Mouse (Mus musculus): ENCODE data around the gene Pi4k2a. TPM values are rescaled to one million over a fixed set of nuclear protein-coding genes. Genes with fewer than 3 reads are reported as not detected.

Gene Pi4k2a
- polyA plus RNA-seq, 1 experiment, result 18.9 TPM

DNA sequence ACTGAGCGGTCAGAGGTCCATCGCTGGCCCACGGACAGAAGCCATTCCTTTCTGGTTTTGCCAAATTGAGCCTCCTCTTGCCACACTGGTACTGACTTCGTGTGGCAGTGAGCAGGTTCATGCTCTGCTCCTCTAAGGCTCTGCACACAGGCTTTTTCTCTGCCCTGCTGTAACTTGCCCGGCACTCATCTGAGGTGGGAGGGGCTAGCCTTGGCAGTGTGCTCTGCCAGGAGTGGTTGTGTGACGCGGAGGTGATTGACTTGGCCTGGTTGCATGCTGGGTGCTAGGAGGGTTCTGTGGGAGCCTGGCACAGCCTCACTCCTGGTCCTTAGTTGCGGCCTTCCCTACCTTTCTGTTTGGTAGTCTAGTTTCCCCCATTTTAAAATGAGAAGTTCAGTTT lies 30.2 kb downstream of the Pi4k2a start:
- TF ChIP-seq GATA1 (IDR thresholded peaks at IDR 0.05; ENCODE audit: low read length), result no peak

DNA sequence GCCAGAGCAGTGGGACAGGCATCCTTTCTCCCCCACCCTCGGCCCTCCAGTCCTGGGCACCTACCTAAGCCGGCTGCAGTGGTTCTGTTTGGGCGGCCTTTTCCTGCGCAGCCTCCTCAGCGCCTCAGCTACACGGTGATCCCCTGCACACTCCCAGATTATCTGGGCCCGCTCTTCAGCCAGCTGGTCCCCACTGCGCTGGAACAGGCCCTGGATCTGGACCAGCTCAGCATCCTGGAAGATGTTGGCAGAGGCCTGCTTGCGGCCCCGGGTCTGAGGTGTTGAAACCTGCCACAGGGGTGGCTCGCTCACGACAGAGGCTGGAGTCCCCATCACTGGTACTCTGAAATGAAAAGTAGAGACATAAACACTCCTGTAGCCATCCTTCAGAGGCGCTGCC lies 34.4 kb downstream of the Pi4k2a start:
- no peak for TF ChIP-seq GATA1 (IDR thresholded peaks at IDR 0.05; ENCODE audit: low read length)

DNA sequence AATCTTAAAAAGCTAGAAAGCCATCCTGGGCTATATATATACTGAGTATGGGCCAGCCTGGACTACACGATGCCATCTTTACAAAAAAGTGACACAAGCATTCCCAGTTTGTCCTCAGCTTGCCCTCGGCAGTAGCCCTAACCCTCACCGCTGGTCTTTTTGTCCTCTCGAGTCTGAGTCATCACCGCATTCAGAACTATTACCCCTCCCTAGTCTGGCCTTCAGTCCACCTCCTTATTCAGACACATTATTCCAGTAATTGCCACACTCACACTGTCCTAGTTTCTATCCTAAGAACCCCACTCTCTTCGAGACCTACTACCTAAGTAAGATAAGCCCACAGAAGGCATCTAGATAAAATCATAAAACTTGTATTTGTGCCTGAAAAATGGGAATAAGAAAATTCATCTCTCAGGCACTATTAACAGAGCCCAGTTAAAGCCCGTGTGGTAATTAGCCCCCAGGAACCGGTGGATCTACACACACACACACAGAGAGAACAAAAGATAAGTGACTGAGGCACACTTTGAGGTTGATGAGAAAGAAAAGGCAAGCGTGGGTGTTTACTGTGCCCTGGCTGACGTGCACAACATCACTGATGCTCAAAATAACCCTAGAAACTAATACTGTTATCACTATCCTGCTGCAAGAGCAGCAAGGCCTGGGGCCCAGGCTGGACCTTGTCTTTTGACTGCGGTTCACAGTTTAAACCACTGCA lies 35.4 kb downstream of the Pi4k2a start:
- TF ChIP-seq GATA1 (IDR thresholded peaks at IDR 0.05; ENCODE audit: low read length), result peak; percentile 5

DNA sequence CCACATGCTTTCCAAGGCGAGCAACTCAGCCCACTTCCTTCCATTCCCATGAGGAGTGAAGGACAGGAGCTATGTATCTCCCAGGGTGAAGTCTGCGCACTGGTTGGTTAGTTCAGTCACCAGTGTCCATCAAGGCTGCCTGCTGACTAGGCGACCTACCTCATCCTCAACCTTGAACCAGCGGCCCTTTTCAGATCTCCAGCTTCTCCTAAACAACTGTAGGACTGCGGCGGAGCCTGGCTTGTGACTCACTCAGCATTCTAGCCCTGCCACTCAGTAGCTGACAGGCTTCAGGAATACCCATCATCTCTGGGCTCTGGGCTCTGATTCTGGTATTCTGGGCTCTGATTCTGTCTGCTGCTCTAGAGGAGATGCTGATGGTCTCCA lies 35.9 kb downstream of the Pi4k2a start:
- TF ChIP-seq GATA1 (IDR thresholded peaks at IDR 0.05; ENCODE audit: low read length), result no peak

DNA sequence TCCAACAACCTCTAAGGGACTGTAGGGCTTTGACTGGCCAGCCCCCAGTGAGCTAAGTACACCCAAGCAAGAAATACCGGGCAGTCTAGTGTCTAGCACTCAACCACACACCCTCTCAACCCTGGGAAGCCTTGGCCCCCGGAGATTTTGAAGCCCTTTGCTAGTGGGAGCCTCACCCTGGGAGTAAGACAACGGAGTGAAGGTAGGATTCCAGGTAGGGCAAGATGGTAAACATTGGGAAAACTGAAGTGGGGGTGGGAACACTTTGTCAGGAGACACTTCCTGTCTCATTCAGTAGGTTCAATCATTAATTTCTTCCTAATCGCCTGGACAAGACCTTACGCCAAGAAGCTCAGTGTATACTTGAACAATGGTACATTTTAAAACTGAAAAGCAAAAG lies 36.8 kb downstream of the Pi4k2a start:
- no peak for TF ChIP-seq GATA1 (IDR thresholded peaks at IDR 0.05; ENCODE audit: low read length)

DNA sequence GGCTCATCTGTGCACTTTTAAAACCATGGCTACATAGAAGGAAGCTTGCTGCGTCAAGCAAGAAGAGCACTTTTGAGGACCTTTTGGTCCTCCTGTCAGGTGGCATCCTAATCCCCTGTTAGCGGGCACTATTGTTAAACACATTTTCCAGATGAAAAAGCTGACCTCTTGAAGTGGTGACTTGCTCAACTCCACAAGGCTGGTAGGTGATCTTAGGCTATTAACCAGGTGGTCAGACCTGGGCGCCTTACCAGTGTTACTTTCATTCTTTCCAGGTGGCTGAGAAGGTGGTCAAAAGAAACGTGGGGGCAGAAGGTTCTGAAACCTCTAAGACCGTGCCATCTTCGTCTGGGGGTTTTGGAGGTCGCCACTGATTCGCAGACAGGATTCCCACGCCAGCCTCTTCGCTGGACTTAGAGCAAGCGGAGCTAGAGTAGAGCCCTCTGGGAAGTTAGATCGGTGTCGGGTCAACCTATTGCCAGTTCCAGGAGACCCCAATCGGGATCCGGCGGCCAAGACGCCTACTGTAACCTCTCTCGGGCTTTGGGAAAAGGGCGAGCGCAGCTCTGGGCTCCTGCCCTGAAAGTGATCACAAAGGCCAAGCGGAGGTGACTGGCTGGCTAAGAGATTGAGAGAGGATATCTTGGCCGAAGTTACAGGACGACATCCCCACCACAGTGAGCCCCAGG lies 37.9 kb downstream of the Pi4k2a start:
- no peak for TF ChIP-seq GATA1 (IDR thresholded peaks at IDR 0.05; ENCODE audit: low read length)

DNA sequence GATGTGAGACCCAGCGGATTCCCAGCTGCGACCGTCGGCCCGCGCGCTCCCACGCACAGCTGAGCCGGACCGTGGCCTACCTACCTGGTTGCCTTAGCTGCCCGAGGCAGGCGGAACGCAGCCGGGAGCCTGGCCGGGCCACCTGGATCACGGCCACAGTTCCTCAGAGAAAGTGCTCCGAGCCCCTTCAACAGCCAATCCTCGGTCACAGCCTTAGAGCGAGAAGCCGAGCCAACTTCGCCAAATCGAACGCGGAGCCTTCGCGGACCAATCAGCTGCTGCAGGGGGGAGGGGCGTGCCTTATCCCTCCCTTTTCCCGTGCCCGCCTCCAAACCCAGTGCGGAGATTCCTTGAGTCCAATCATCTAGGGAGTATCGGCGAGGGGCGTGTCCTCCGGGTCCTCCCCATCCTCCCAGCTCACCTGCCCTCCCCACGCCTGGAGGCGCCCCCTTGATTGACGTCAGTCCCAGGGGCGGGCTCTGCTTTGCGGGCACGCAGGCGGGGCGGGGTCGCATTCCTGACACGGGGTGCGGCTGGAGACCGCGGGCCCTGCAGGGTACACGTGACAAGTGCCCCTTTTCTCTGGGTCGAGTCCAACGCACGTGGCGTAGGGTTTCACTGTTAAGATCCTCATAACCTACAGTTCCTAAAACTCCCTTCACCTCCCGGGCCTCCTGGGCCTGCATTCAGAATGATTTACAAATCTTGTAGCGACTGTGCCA lies 38.7 kb downstream of the Pi4k2a start, which contains the start of gene Avpi1:
TSS of gene Avpi1 (minus strand) at position 273 of the 722 bp plus-strand sequence.
- no peak for TF ChIP-seq GATA1 (IDR thresholded peaks at IDR 0.05; ENCODE audit: low read length)

DNA sequence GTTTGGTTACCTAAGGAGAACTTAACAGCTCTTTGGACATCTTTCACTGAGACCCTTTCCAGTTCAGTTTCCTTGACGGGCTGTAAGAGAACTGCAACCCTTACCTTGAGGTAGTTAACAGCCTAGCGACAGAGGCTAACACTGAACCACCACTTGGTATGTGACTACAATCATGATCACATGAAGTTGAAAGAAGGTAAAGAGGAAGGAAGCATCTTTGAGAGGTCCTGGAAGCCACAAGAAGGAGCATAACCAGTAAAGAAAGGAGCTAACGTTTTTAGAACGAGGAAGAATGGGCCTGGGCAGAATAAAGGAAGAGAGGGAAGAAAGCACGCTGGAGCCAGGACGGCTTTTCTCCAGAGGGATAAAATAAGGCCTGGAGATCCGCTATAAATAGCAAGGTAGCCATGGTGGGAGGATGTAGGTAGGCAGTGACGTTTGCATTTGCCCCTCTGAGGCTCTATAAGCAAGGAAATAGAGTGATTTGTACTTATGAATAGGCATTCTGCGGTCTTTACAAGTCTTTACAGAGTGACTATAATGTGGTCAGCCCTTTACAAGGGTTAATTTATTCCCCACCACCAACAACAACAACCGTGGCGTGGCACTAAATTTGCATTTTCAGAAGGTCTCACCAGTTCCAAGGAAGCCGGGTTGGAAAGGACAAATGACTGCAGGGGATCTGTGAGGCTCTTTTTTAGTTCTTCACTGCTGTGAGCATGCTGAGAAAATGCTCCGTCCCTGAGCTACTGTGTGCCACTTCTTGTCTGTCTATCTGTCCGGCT lies 39.4 kb downstream of the Pi4k2a start:
- TF ChIP-seq GATA1 (IDR thresholded peaks at IDR 0.05; ENCODE audit: low read length), result no peak

DNA sequence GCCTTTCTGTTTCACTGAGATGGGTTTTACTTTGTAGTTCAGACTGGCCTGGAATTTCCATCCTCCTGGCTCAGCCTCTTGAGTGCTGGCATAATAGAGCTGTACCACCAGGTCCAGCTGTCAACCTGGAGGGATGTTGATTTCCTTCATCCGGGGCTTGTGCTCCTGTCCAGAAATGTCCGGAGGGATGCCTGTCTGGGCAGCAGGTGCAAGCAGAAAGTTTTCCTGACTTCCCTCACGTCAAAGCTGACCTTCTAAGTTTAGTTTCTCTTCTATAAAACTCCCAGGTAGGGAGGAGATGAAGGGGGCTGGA lies 40.0 kb downstream of the Pi4k2a start:
- TF ChIP-seq GATA1 (IDR thresholded peaks at IDR 0.05; ENCODE audit: low read length), result no peak

DNA sequence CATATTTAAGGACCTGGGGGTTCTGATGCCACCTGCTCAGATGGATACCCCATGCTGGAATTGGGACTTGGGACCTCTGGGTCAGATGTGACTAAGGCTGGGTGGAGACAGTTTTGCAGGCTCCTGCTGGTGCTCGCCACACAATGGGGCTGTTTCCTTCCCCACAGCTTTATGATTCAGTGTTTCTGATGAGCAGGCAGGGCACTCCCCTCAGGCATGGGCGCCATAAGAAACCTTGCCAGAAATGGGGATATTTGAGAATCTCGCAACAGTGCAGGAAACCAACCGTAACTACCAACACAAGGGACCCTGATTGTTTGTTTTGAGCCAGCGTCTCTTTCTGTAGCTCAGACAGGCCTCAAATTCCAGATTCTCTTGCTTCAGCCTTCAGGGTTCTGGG lies 40.8 kb downstream of the Pi4k2a start:
- no peak for TF ChIP-seq GATA1 (IDR thresholded peaks at IDR 0.05; ENCODE audit: low read length)

DNA sequence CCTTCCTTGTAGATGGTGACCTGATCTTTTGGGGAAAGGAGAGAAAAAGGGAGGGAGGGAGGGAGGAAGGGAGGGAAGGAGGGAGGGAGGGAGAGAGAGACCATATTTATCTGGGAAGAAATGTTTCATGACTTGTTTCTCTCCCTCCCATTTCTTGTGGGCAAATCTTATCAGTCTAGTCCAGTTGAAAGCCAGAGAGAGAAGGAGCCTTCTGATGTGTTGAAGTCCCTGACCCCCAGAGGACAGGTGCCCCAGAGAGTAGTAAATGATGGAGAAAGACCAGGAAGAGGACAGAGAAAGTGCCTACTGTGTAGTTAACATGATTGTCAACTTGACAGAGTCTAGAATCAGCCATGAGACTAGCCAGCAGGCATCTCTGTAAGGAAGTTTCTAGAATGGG lies 44.8 kb downstream of the Pi4k2a start:
- TF ChIP-seq GATA1 (IDR thresholded peaks at IDR 0.05; ENCODE audit: low read length), result no peak

DNA sequence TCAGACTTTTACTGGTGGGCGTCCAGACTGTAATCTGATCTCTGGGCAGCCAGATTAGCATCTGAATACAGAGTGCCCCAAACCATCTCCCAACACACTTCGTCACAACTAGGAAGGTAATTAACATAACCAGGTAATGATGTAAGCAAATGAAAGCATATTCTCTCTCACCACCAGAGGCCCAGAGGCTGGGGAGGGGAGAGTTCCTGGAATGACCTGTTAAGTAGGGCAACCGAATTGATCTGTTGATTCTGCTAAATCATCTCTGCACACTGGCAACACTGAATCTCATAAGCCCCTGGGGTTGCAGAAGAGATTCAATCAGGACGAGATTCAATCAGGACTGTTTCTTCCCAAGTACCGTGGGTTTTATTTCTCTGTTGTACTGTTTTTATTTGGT lies 45.9 kb downstream of the Pi4k2a start:
- no peak for TF ChIP-seq GATA1 (IDR thresholded peaks at IDR 0.05; ENCODE audit: low read length)

DNA sequence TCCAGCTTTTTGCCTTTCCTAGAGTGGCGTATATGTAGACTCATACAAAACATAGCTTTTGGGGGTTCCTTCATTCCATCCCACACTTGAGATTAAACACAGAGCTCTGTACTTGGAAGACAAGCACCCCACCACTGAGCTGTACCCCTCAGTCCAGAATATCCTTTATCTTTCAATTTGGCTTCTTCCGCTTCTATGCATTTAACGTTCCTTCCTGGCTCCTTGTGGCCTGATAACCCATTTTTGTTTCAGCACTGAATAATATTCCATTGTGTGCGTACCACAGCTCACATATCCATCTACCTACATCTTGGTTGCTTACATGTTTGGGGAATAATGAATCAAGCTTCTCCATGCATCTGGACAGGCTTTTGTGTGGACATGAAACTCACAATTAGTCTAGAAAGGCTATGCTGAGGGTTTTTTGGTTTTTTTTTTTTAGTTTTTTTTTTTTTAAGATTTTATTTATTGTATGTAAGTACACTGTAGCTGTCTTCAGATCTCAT lies 47.0 kb downstream of the Pi4k2a start:
- TF ChIP-seq GATA1 (IDR thresholded peaks at IDR 0.05; ENCODE audit: low read length), result no peak

DNA sequence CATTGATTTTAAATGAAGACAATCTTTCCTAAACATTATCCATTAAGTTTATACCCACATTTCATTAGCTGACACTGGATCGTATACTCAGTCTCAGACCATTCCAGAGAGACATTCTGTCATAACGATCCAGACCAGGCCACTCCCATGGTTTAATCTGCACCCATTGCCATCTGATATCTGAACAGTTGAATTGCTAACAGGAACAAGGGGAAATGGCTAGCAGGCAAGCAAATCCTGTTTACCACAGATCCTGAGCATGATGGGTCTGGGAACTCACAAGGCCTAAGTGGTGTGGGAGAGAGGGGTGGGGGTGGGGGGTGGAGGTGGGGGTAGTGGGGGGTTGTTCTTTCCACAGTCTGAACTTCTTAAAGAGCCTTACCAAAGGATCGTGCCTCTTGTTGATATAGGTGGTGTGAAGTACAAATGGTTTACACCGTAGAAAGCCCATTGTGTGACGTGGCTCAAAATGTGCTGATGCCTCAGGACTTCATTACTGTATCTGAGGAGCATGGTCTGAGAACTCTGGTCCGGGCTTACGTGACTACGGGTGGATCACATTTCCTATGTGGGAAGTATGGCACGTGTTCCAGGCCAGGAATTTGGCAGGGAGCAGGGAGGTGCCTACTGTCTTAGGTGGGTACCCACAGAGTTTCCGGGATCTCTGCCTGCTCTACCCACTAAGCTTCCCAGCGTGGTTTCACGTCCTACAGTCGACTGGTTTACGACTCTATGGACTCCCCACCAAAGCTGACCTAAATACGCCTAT lies 48.4 kb downstream of the Pi4k2a start:
- no peak for TF ChIP-seq GATA1 (IDR thresholded peaks at IDR 0.05; ENCODE audit: low read length)

Data from G1E-ER4 (cell line).